Mouse (Mus musculus): Measurements from ENCODE around the gene Tbx1. TPM values are rescaled to one million over a fixed set of nuclear protein-coding genes. Genes with fewer than 3 reads are reported as not detected.
A peak's percentile ranks its signal among the peaks of the same experiment; 100 is the strongest.

The Tbx1 gene
- polyA plus RNA-seq, 1 experiment from 2014 or later, result 15.8 TPM

GRCm38 (mm10) chr16:18622916-18623750 is 32.7 kb upstream of the Tbx1 start:
- Histone ChIP-seq H3K27me3 (ENCODE audit: insufficient read depth, low read length) (peaks cover 91% of the 10 kb centered on the region), H3K27ac (ENCODE audit: low read depth) (no peak overlapping the region), H3K36me3 (ENCODE audit: insufficient read depth) (peaks cover 26% of the 10 kb centered on the region; the same call in 1 of the 2 replicates), H3K9ac (no peak overlapping the region), H3K4me3 (ENCODE audit: low read depth, low read length) (no peak overlapping the region), H3K9me3 (ENCODE audit: low read depth, low read length) (no peaks in the 10 kb centered on the region), H3K4me2 (no peak overlapping the region), H3K4me1 (ENCODE audit: insufficient read depth) (peaks cover 9% of the 10 kb centered on the region)
- 59% methylated on average over 29 of the region's 29 CpGs for WGBS
- DNase-seq, result no peak
- no peak for TF ChIP-seq CTCF (IDR thresholded peaks at IDR 0.05; ENCODE audit: low read depth)
- ATAC-seq (ENCODE audit: insufficient read depth), result no peak

- Histone ChIP-seq H3K4me3 (ENCODE audit: low read depth, low read length) (peak within 1 kb of the TSS; percentile 52), H3K27me3 (ENCODE audit: insufficient read depth, low read length) (peaks cover 82% of the 10 kb centered on the region), H3K9me3 (ENCODE audit: low read depth, low read length) (no peaks in the 10 kb centered on the region), H3K4me1 (ENCODE audit: insufficient read depth) (peaks cover 11% of the 10 kb centered on the region), H3K36me3 (ENCODE audit: insufficient read depth) (peaks cover 26% of the 10 kb centered on the region; the same call in 1 of the 2 replicates), H3K9ac (peak within 1 kb of the TSS; percentile 38), H3K4me2 (peak within 1 kb of the TSS; percentile 92), H3K27ac (ENCODE audit: low read depth) (no peak within 1 kb of the TSS)
- DNase-seq, result no peak
- 26% methylated on average over 17 of the region's 17 CpGs for WGBS
- no peak for TF ChIP-seq CTCF (IDR thresholded peaks at IDR 0.05; ENCODE audit: low read depth)
- no peak for ATAC-seq (ENCODE audit: insufficient read depth)
These were observed 31.5 kb upstream of the Tbx1 start, which contains the start of gene Gp1bb for GRCm38 (mm10) chr16:18622019-18622418. Gp1bb (minus strand) TSS chr16:18622403.

- Histone ChIP-seq H3K9me3 (ENCODE audit: low read depth, low read length) (no peaks in the 10 kb centered on the region), H3K4me3 (ENCODE audit: low read depth, low read length) (peak overlapping the region; percentile 52), H3K27me3 (ENCODE audit: insufficient read depth, low read length) (peaks cover 77% of the 10 kb centered on the region), H3K4me1 (ENCODE audit: insufficient read depth) (peaks cover 12% of the 10 kb centered on the region), H3K36me3 (ENCODE audit: insufficient read depth) (peaks cover 26% of the 10 kb centered on the region; the same call in 1 of the 2 replicates), H3K9ac (peak overlapping the region; percentile 38), H3K27ac (ENCODE audit: low read depth) (no peak overlapping the region), H3K4me2 (peak overlapping the region; percentile 92)
- DNase-seq (peak; percentile 51), ATAC-seq (ENCODE audit: insufficient read depth) (no peak)
- TF ChIP-seq CTCF (IDR thresholded peaks at IDR 0.05; ENCODE audit: low read depth), result no peak
- WGBS, result 9% methylated on average over 38 of the region's 38 CpGs
These were observed 31.0 kb upstream of the Tbx1 start for GRCm38 (mm10) chr16:18621362-18622001.

GRCm38 (mm10) chr16:18620601-18621361 is 30.3 kb upstream of the Tbx1 start:
- Histone ChIP-seq H3K4me3 (ENCODE audit: low read depth, low read length) (peak overlapping the region; percentile 52), H3K9me3 (ENCODE audit: low read depth, low read length) (no peaks in the 10 kb centered on the region), H3K9ac (peak overlapping the region; percentile 38), H3K4me1 (ENCODE audit: insufficient read depth) (peaks cover 7% of the 10 kb centered on the region), H3K27me3 (ENCODE audit: insufficient read depth, low read length) (peaks cover 72% of the 10 kb centered on the region), H3K36me3 (ENCODE audit: insufficient read depth) (peaks cover 26% of the 10 kb centered on the region; the same call in 1 of the 2 replicates), H3K4me2 (peak overlapping the region; percentile 92), H3K27ac (ENCODE audit: low read depth) (no peak overlapping the region)
- no peak for TF ChIP-seq CTCF (IDR thresholded peaks at IDR 0.05; ENCODE audit: low read depth)
- DNase-seq (peak; percentile 75), ATAC-seq (ENCODE audit: insufficient read depth) (peak; percentile 39)
- 1% methylated on average over 73 of the region's 74 CpGs for WGBS

GRCm38 (mm10) chr16:18620201-18620600 is 29.7 kb upstream of the Tbx1 start:
- H3K4me1 ChIP-seq (ENCODE audit: insufficient read depth), result peaks cover 6% of the 10 kb centered on the region; the same call in 1 of the 2 replicates
- no peak overlapping the region for H3K27ac ChIP-seq (ENCODE audit: low read depth)
- H3K9me3 ChIP-seq (ENCODE audit: low read depth, low read length), result no peaks in the 10 kb centered on the region
- H3K36me3 ChIP-seq (ENCODE audit: insufficient read depth), result peaks cover 26% of the 10 kb centered on the region; the same call in 1 of the 2 replicates
- WGBS, result 43% methylated on average over 6 of the region's 6 CpGs
- no peak for TF ChIP-seq CTCF (IDR thresholded peaks at IDR 0.05; ENCODE audit: low read depth)
- no peak for DNase-seq
- H3K4me3 ChIP-seq (ENCODE audit: low read depth, low read length), result peak overlapping the region; percentile 52; the same call in 1 of the 2 replicates
- no peak overlapping the region for H3K9ac ChIP-seq
- peaks cover 66% of the 10 kb centered on the region for H3K27me3 ChIP-seq (ENCODE audit: insufficient read depth, low read length)
- peak overlapping the region; percentile 92 for H3K4me2 ChIP-seq
- no peak for ATAC-seq (ENCODE audit: insufficient read depth)

- no peak for TF ChIP-seq CTCF (IDR thresholded peaks at IDR 0.05; ENCODE audit: low read depth)
- no peak for DNase-seq
- ATAC-seq (ENCODE audit: insufficient read depth), result no peak
- peaks cover 19% of the 10 kb centered on the region; the same call in 1 of the 2 replicates for H3K36me3 ChIP-seq (ENCODE audit: insufficient read depth)
- 52% methylated on average over 4 of the region's 4 CpGs for WGBS
- no peaks in the 10 kb centered on the region for H3K9me3 ChIP-seq (ENCODE audit: low read depth, low read length)
- H3K4me2 ChIP-seq, result no peak overlapping the region
- H3K9ac ChIP-seq, result no peak overlapping the region
- H3K27me3 ChIP-seq (ENCODE audit: insufficient read depth, low read length), result peaks cover 55% of the 10 kb centered on the region
- H3K4me1 ChIP-seq (ENCODE audit: insufficient read depth), result peaks cover 6% of the 10 kb centered on the region; the same call in 1 of the 2 replicates
- H3K27ac ChIP-seq (ENCODE audit: low read depth), result no peak overlapping the region
- no peak overlapping the region for H3K4me3 ChIP-seq (ENCODE audit: low read depth, low read length)
These were observed 28.6 kb upstream of the Tbx1 start for GRCm38 (mm10) chr16:18619110-18619509.
